In genomic region chr5:37716505-37717372, GRCm38 (mm10) we compare ENCODE assay signal across 8 mouse cellular contexts. TPM values are rescaled to one million over a fixed set of nuclear protein-coding genes. Genes with fewer than 3 reads are reported as not detected.
A peak's percentile ranks its signal among the peaks of the same experiment; 100 is the strongest.
DNase-seq lines count a peak whose midpoint lies in the region; ATAC-seq lines count a peak whose summit lies in the region.

Gene Stk32b (minus strand): TSS chr5:37717171.

- DNase-seq in layer of hippocampus, adult 18-20 months (ENCODE audit: low spot score in 2 of 2), result peak; percentile 14 to 41
- no peak for DNase-seq in layer of hippocampus, adult 9-10 months (ENCODE audit: low spot score)
- peak; percentile 81 for DNase-seq in embryonic facial prominence, embryonic 11.5 days (ENCODE audit: low spot score)
- peak; percentile 14 to 30 for DNase-seq in heart, postnatal 14 days
- peak; percentile 47 to 57 for DNase-seq in layer of hippocampus, postnatal 10 days (ENCODE audit: low spot score in 2 of 2)
- peak; percentile 93 for DNase-seq in midbrain, embryonic 11.5 days (ENCODE audit: low spot score, missing footprints)
- no peak for DNase-seq in adrenal gland, adult 18-20 months (ENCODE audit: low spot score in 2 of 2)

- peak; percentile 87 for ATAC-seq in embryonic facial prominence, embryonic 11.5 days (replicated peaks; ENCODE audit: insufficient number of reproducible peaks, low FRiP score, low TSS enrichment, low read depth)
- peak; percentile 88 for ATAC-seq in midbrain, embryonic 11.5 days (ENCODE audit: low FRiP score)
- ATAC-seq in inflammation-experienced regulatory T-cells, adult 6 months, result no peak

- H3K27ac ChIP-seq in embryonic facial prominence, embryonic 11.5 days (replicated peaks; ENCODE audit: low read depth, low read length), result no peak within 1 kb of the TSS
- H3K27ac ChIP-seq in midbrain, embryonic 11.5 days (ENCODE audit: low read depth, low read length), result no peak within 1 kb of the TSS

- H3K4me1 ChIP-seq in embryonic facial prominence, embryonic 11.5 days (ENCODE audit: control insufficient read depth, insufficient read depth, low read length), result peaks cover 2% of the 10 kb centered on the region; the same call in 1 of the 2 replicates
- no peaks in the 10 kb centered on the region for H3K4me1 ChIP-seq in midbrain, embryonic 11.5 days (ENCODE audit: control insufficient read depth, insufficient read depth, low read length)

- H3K4me3 ChIP-seq in embryonic facial prominence, embryonic 11.5 days (ENCODE audit: low read depth, low read length), result peak within 1 kb of the TSS; percentile 45
- H3K4me3 ChIP-seq in midbrain, embryonic 11.5 days (ENCODE audit: low read depth, low read length), result peak within 1 kb of the TSS; percentile 48

- H3K4me2 ChIP-seq in embryonic facial prominence, embryonic 11.5 days (ENCODE audit: low read depth, low read length), result peak within 1 kb of the TSS; percentile 70
- H3K4me2 ChIP-seq in midbrain, embryonic 11.5 days, result peak within 1 kb of the TSS; percentile 81

- peak within 1 kb of the TSS; percentile 56 for H3K9ac ChIP-seq in embryonic facial prominence, embryonic 11.5 days (replicated peaks; ENCODE audit: low read length)
- peak within 1 kb of the TSS; percentile 63 for H3K9ac ChIP-seq in midbrain, embryonic 11.5 days (ENCODE audit: low read length)

- no peaks in the 10 kb centered on the region for H3K36me3 ChIP-seq in embryonic facial prominence, embryonic 11.5 days (replicated peaks; ENCODE audit: control insufficient read depth, insufficient read depth, low read depth, low read length)
- no peaks in the 10 kb centered on the region for H3K36me3 ChIP-seq in midbrain, embryonic 11.5 days (ENCODE audit: control insufficient read depth, insufficient read depth, low read length)

- WGBS in embryonic facial prominence, embryonic 11.5 days, result under 1% methylated on average over 39 of the region's 40 CpGs
- WGBS in midbrain, embryonic 11.5 days, result 1% methylated on average over 40 of the region's 40 CpGs

- H3K27me3 ChIP-seq in embryonic facial prominence, embryonic 11.5 days (ENCODE audit: control insufficient read depth, insufficient read depth, low read length), result peaks cover 15% of the 10 kb centered on the region
- H3K27me3 ChIP-seq in midbrain, embryonic 11.5 days (ENCODE audit: control insufficient read depth, insufficient read depth, low read length), result no peaks in the 10 kb centered on the region; the same call in 1 of the 2 replicates

- no peaks in the 10 kb centered on the region for H3K9me3 ChIP-seq in embryonic facial prominence, embryonic 11.5 days (replicated peaks; ENCODE audit: control insufficient read depth, low read length)
- no peaks in the 10 kb centered on the region for H3K9me3 ChIP-seq in midbrain, embryonic 11.5 days (ENCODE audit: control insufficient read depth, low read length)

- intact Hi-C loops in heart, postnatal 14 days (cut with DNase I), result loop anchor here (1.0 to 10.0 kb wide), 2 partner anchors 282 to 418 kb away; no protein-coding TSS in a partner anchor

RNA-seq across cellular contexts. Expression of gene Stk32b, which starts in this region (rescaled TPM):
- total RNA-seq in layer of hippocampus, adult 18-20 months (2021), result 1 to 10 TPM; 5.0 to 6.9 TPM
- 1.6 and 2.4 TPM in 2 replicates for polyA plus RNA-seq in embryonic facial prominence, embryonic 11.5 days (2014; fragmentation: Nextera tagmentation; extraction: Ambion mirVana)
- total RNA-seq in heart, postnatal 14 days (2021), result under 1 TPM; 0.15 to 0.38 TPM
- 10 to 100 TPM in 1 of 2 experiments, 1 to 10 TPM in 1; 8.0 to 10.7 TPM for total RNA-seq in layer of hippocampus, postnatal 10 days (2021)
- polyA plus RNA-seq in midbrain, embryonic 11.5 days (2014; fragmentation: Nextera tagmentation; extraction: Ambion mirVana), result 4.1 and 5.6 TPM in 2 replicates
- polyA plus RNA-seq in inflammation-experienced regulatory T-cells, adult 6 months (2017; shearing (Covaris generic)), result not detected
- under 1 TPM; 0.64 to 0.66 TPM for total RNA-seq in adrenal gland, adult 18-20 months (2021)

Comparison
In these comparisons a context has a peak if more than half of its experiments do, and no peak if none do; other contexts are left out.
1. DNase-seq: peak in layer of hippocampus, adult 18-20 months (2 of 2), embryonic facial prominence, embryonic 11.5 days (single experiment), layer of hippocampus, postnatal 10 days (2 of 2) and midbrain, embryonic 11.5 days (single experiment); none in layer of hippocampus, adult 9-10 months (single experiment) and adrenal gland, adult 18-20 months (0 of 2).
2. Peak in DNase-seq in heart, postnatal 14 days; RNA of the gene not detected or under 1 TPM.